11 mouse cellular contexts compared by ENCODE assay signal in genomic region chr5:118108794-118109440, GRCm38 (mm10). TPM values are rescaled to one million over a fixed set of nuclear protein-coding genes. Genes with fewer than 3 reads are reported as not detected.
DNase-seq lines count a peak whose midpoint lies in the region; ATAC-seq lines count a peak whose summit lies in the region.
"Had no signal": no experiment of that assay in that cellular context is flagged by ENCODE, and none has a peak within 500 bp of the region (broad histone marks: within the 10 kb centered on the region; RNA-seq: fewer than 3 reads in every experiment).

No protein-coding gene starts in this region.

- DNase-seq in cerebellum, adult 9-10 months: peak; percentile 67
- DNase-seq in cerebellum, postnatal 10 days: no peak
- no peak for DNase-seq in limb, embryonic 10.5 days (ENCODE audit: low spot score)
- no peak for DNase-seq in left cerebral cortex, adult 11 months (ENCODE audit: low spot score)
- no peak for DNase-seq in right cerebral cortex, postnatal 14 days
- DNase-seq: adrenal gland, postnatal 10 days; thymus, adult 18-20 months had no signal

- H3K9me3 ChIP-seq in limb, embryonic 15.5 days: no peaks in the 10 kb centered on the region
- no peaks in the 10 kb centered on the region for H3K9me3 ChIP-seq in limb, embryonic 10.5 days (replicated peaks)
- no peaks in the 10 kb centered on the region for H3K9me3 ChIP-seq in hindbrain, embryonic 13.5 days
- no peaks in the 10 kb centered on the region for H3K9me3 ChIP-seq in neural tube, embryonic 15.5 days (replicated peaks)

- no peak overlapping the region for H3K4me2 ChIP-seq in limb, embryonic 15.5 days
- H3K4me2 ChIP-seq in hindbrain, embryonic 13.5 days: no peak overlapping the region
- H3K4me2 ChIP-seq in neural tube, embryonic 15.5 days: no peak overlapping the region

- WGBS in limb, embryonic 15.5 days: 74% methylated on average over 7 of the region's 7 CpGs
- WGBS in limb, embryonic 10.5 days: 94% methylated on average over 7 of the region's 7 CpGs
- 81% methylated on average over 7 of the region's 7 CpGs for WGBS in hindbrain, embryonic 13.5 days
- 83% methylated on average over 7 of the region's 7 CpGs for WGBS in neural tube, embryonic 15.5 days

- H3K9ac ChIP-seq in limb, embryonic 15.5 days: no peak overlapping the region
- H3K9ac ChIP-seq in hindbrain, embryonic 13.5 days: 0 out of 2 replicates have a peak overlapping the region, but pooled peaks have one; percentile 19
- no peak overlapping the region for H3K9ac ChIP-seq in neural tube, embryonic 15.5 days (replicated peaks)

- peaks cover 13% of the 10 kb centered on the region; the same call in 1 of the 2 replicates for H3K4me1 ChIP-seq in limb, embryonic 15.5 days
- no peaks in the 10 kb centered on the region for H3K4me1 ChIP-seq in limb, embryonic 10.5 days
- peaks cover 36% of the 10 kb centered on the region for H3K4me1 ChIP-seq in hindbrain, embryonic 13.5 days (replicated peaks)
- peaks cover 17% of the 10 kb centered on the region for H3K4me1 ChIP-seq in neural tube, embryonic 15.5 days

- H3K4me3 ChIP-seq in limb, embryonic 15.5 days: no peak overlapping the region
- no peak overlapping the region for H3K4me3 ChIP-seq in limb, embryonic 10.5 days
- H3K4me3 ChIP-seq in hindbrain, embryonic 13.5 days: no peak overlapping the region
- no peak overlapping the region for H3K4me3 ChIP-seq in neural tube, embryonic 15.5 days (replicated peaks)

- no peaks in the 10 kb centered on the region for H3K27me3 ChIP-seq in limb, embryonic 15.5 days
- H3K27me3 ChIP-seq in limb, embryonic 10.5 days (ENCODE audit: low read depth, poor library complexity, severe bottlenecking): no peaks in the 10 kb centered on the region
- no peaks in the 10 kb centered on the region for H3K27me3 ChIP-seq in hindbrain, embryonic 13.5 days
- H3K27me3 ChIP-seq in neural tube, embryonic 15.5 days (replicated peaks): no peaks in the 10 kb centered on the region; the same call in 1 of the 2 replicates

- H3K36me3 ChIP-seq in limb, embryonic 15.5 days: peaks cover 63% of the 10 kb centered on the region
- H3K36me3 ChIP-seq in limb, embryonic 10.5 days: peaks cover 88% of the 10 kb centered on the region
- peaks cover 38% of the 10 kb centered on the region for H3K36me3 ChIP-seq in hindbrain, embryonic 13.5 days
- peaks cover 37% of the 10 kb centered on the region for H3K36me3 ChIP-seq in neural tube, embryonic 15.5 days

- peak overlapping the region; percentile 57 for H3K27ac ChIP-seq in limb, embryonic 15.5 days
- H3K27ac ChIP-seq in limb, embryonic 10.5 days: no peak overlapping the region
- peak overlapping the region; percentile 86 for H3K27ac ChIP-seq in hindbrain, embryonic 13.5 days
- H3K27ac ChIP-seq in neural tube, embryonic 15.5 days (replicated peaks): peak overlapping the region; percentile 49; the same call in 1 of the 2 replicates

- no peak for ATAC-seq in limb, embryonic 15.5 days (ENCODE audit: insufficient number of reproducible peaks, low FRiP score, low TSS enrichment, low read depth)
- ATAC-seq in hindbrain, embryonic 13.5 days (ENCODE audit: low FRiP score): peak; percentile 41; the same call in 1 of the 2 replicates
- ATAC-seq in neural tube, embryonic 15.5 days (ENCODE audit: low FRiP score): no peak

RNA-seq across cellular contexts. Expression of gene Fbxw8, which starts 46.3 kb away (rescaled TPM):
- 20.7 and 26.3 TPM in 2 replicates for polyA plus RNA-seq in limb, embryonic 15.5 days (2015; fragmentation: Nextera tagmentation; extraction: Ambion mirVana)
- polyA plus RNA-seq in limb, embryonic 10.5 days (2016; fragmentation: Nextera tagmentation; extraction: Ambion mirVana): 36.8 and 37.9 TPM in 2 replicates
- 22.8 and 23.7 TPM in 2 replicates for polyA plus RNA-seq in hindbrain, embryonic 13.5 days (2015; fragmentation: Nextera tagmentation; extraction: Ambion mirVana)
- 18.0 and 19.4 TPM in 2 replicates for polyA plus RNA-seq in neural tube, embryonic 15.5 days (2015; fragmentation: Nextera tagmentation; extraction: Ambion mirVana)

RNA-seq across cellular contexts. Expression of gene Hrk, which starts 55.5 kb away (rescaled TPM):
- polyA plus RNA-seq in limb, embryonic 15.5 days (2015; fragmentation: Nextera tagmentation; extraction: Ambion mirVana): 0.04 and 0.10 TPM in 2 replicates
- 0.03 TPM in 2 replicates for polyA plus RNA-seq in limb, embryonic 10.5 days (2016; fragmentation: Nextera tagmentation; extraction: Ambion mirVana)
- polyA plus RNA-seq in hindbrain, embryonic 13.5 days (2015; fragmentation: Nextera tagmentation; extraction: Ambion mirVana): 2.3 and 2.6 TPM in 2 replicates
- 3.0 and 4.0 TPM in 2 replicates for polyA plus RNA-seq in neural tube, embryonic 15.5 days (2015; fragmentation: Nextera tagmentation; extraction: Ambion mirVana)
- polyA plus RNA-seq: liver, embryonic 16.5 days had no signal
